Mouse (Mus musculus): ENCODE measurements around the gene Aif1. TPM values are rescaled to one million over a fixed set of nuclear protein-coding genes. Genes with fewer than 3 reads are reported as not detected.
"Not testable (repeated sequence)": the region's sequence is repeated elsewhere in the genome, so short reads cannot be mapped to it uniquely, and the experiment has no call there.

Aif1 gene
- total RNA-seq, 2 experiments from 2014 or later = 8.0 to 12.5 TPM

- intact Hi-C loops (cut with DNase I) = no loop called here
- no peak for DNase-seq (ENCODE audit: extremely low spot score in 1 of 2, low spot score in 2 of 2)
These were observed 46.9 kb downstream of the Aif1 start for GRCm38 (mm10) chr17:35128996-35129395.

GRCm38 (mm10) chr17:35127017-35127416 lies 48.9 kb downstream of the Aif1 start:
- DNase-seq (ENCODE audit: extremely low spot score in 1 of 2, low spot score in 2 of 2) = no peak
- intact Hi-C loops (cut with DNase I) = no loop called here

GRCm38 (mm10) chr17:35126206-35126611 lies 49.7 kb downstream of the Aif1 start, which contains the start of gene D17H6S53E:
Gene D17H6S53E (plus strand): TSS chr17:35126373.
- intact Hi-C loops (cut with DNase I) = no loop called here
- DNase-seq (ENCODE audit: extremely low spot score in 1 of 2, low spot score in 2 of 2) = peak; percentile 46 to 88

GRCm38 (mm10) chr17:35125578-35125977 lies 50.3 kb downstream of the Aif1 start:
- intact Hi-C loops (cut with DNase I) = no loop called here
- no peak for DNase-seq (ENCODE audit: extremely low spot score in 1 of 2, low spot score in 2 of 2)

GRCm38 (mm10) chr17:35125081-35125480 lies 50.8 kb downstream of the Aif1 start:
- intact Hi-C loops (cut with DNase I) = no loop called here
- no peak for DNase-seq (ENCODE audit: extremely low spot score in 1 of 2, low spot score in 2 of 2)

- DNase-seq (ENCODE audit: extremely low spot score in 1 of 2, low spot score in 2 of 2); intact Hi-C loops (cut with DNase I): not testable (repeated sequence)
These were observed 51.5 kb downstream of the Aif1 start for GRCm38 (mm10) chr17:35124261-35124896.

- DNase-seq (ENCODE audit: extremely low spot score in 1 of 2, low spot score in 2 of 2); intact Hi-C loops (cut with DNase I): not testable (repeated sequence)
These were observed 52.6 kb downstream of the Aif1 start for GRCm38 (mm10) chr17:35123287-35123686.

GRCm38 (mm10) chr17:35121871-35122303 lies 54.0 kb downstream of the Aif1 start, which contains the start of gene Csnk2b:
Gene Csnk2b (minus strand): TSS chr17:35122053.
- DNase-seq (ENCODE audit: extremely low spot score in 1 of 2, low spot score in 2 of 2) = peak; percentile 65 to 82
- intact Hi-C loops (cut with DNase I) = no loop called here

- DNase-seq (ENCODE audit: extremely low spot score in 1 of 2, low spot score in 2 of 2) = peak; percentile 98 to 99
- intact Hi-C loops (cut with DNase I) = no loop called here
These were observed 54.6 kb downstream of the Aif1 start, which contains the start of gene Gpank1 for GRCm38 (mm10) chr17:35121143-35121799. Gene Gpank1 (plus strand): TSS chr17:35121455.

Small RNA genes within 50 kb of the gene (microRNA-seq; reads per million reads assigned to microRNA genes)
- gene Mir6973a (not detected), gene Mir6974 (not detected)

Other genes with a start within 250 kb of the Aif1 start
- gene Neu1, start 244.8 kb downstream of the Aif1 start, total RNA-seq (2021) = 10 to 100 TPM; 23.8 to 27.3 TPM
- 1 to 10 TPM; 1.2 to 2.0 TPM for gene Hspa1b, start 216.8 kb downstream of the Aif1 start, total RNA-seq (2021)
- gene Gm20481, start 206.2 kb downstream of the Aif1 start, total RNA-seq (2021) = not detected
- 1 to 10 TPM; 3.0 to 5.4 TPM for gene Hspa1a, start 203.9 kb downstream of the Aif1 start, total RNA-seq (2021)
- under 1 TPM in 1 of 2 experiments, not detected in 1; 0.20 TPM for gene Hspa1l, start 203.4 kb downstream of the Aif1 start, total RNA-seq (2021)
- gene Lsm2, start 194.2 kb downstream of the Aif1 start, total RNA-seq (2021) = 10 to 100 TPM; 25.4 to 27.2 TPM
- 10 to 100 TPM; 55.1 to 56.7 TPM for gene Vars, start 175.1 kb downstream of the Aif1 start, total RNA-seq (2021)
- gene Vwa7, start 159.5 kb downstream of the Aif1 start, total RNA-seq (2021) = under 1 TPM; 0.18 to 0.19 TPM
- 1 to 10 TPM in 1 of 2 experiments, under 1 TPM in 1; 0.83 to 1.0 TPM for gene Sapcd1, start 148.1 kb downstream of the Aif1 start, total RNA-seq (2021)
- gene Msh5, start 129.3 kb downstream of the Aif1 start, total RNA-seq (2021) = under 1 TPM; 0.81 to 0.97 TPM
- gene Clic1, start 126.1 kb downstream of the Aif1 start, total RNA-seq (2021) = 10 to 100 TPM; 14.3 to 15.8 TPM
- 10 to 100 TPM; 26.3 to 31.1 TPM for gene Ddah2, start 117.0 kb downstream of the Aif1 start, total RNA-seq (2021)
- gene Ly6g6c, start 110.7 kb downstream of the Aif1 start, total RNA-seq (2021) = not detected
- gene Mpig6b, start 109.9 kb downstream of the Aif1 start, total RNA-seq (2021) = not detected
- gene Ly6g6e, start 99.2 kb downstream of the Aif1 start, total RNA-seq (2021) = 1 to 10 TPM; 1.6 to 2.3 TPM
- 1 to 10 TPM in 1 of 2 experiments, not detected in 1; 1.1 TPM for gene Ly6g6d, start 98.0 kb downstream of the Aif1 start, total RNA-seq (2021)
- not detected for gene Ly6g6f, start 90.5 kb downstream of the Aif1 start, total RNA-seq (2021)
- 10 to 100 TPM; 84.4 to 91.5 TPM for gene Abhd16a, start 86.8 kb downstream of the Aif1 start, total RNA-seq (2021)
- gene Ly6g5c, start 67.8 kb downstream of the Aif1 start, total RNA-seq (2021) = not detected
- under 1 TPM; 0.58 to 0.81 TPM for gene Ly6g5b, start 60.6 kb downstream of the Aif1 start, total RNA-seq (2021)
- 10 to 100 TPM; 13.2 to 17.7 TPM for gene Gpank1, start 54.6 kb downstream of the Aif1 start, total RNA-seq (2021)
- gene Csnk2b, start 54.0 kb downstream of the Aif1 start, total RNA-seq (2021) = 100 to 1,000 TPM; 196 to 210 TPM
- 10 to 100 TPM; 23.8 to 24.6 TPM for gene D17H6S53E, start 49.7 kb downstream of the Aif1 start, total RNA-seq (2021)
- under 1 TPM in 1 of 2 experiments, not detected in 1; 0.34 TPM for gene Apom, start 44.0 kb downstream of the Aif1 start, total RNA-seq (2021)
- gene Bag6, start 40.9 kb downstream of the Aif1 start, total RNA-seq (2021) = 100 to 1,000 TPM; 297 to 299 TPM
- 100 to 1,000 TPM; 261 to 270 TPM for gene Prrc2a, start 11.2 kb downstream of the Aif1 start, total RNA-seq (2021)
- gene Lst1, start 12.4 kb upstream of the Aif1 start, total RNA-seq (2021) = 10 to 100 TPM; 13.7 to 14.9 TPM
- 1 to 10 TPM in 1 of 2 experiments, under 1 TPM in 1; 0.77 to 1.4 TPM for gene Ltb, start 18.4 kb upstream of the Aif1 start, total RNA-seq (2021)
- under 1 TPM in 1 of 2 experiments, not detected in 1; 0.19 TPM for gene Tnf, start 25.9 kb upstream of the Aif1 start, total RNA-seq (2021)
- gene Lta, start 29.3 kb upstream of the Aif1 start, total RNA-seq (2021) = 1 to 10 TPM in 1 of 2 experiments, under 1 TPM in 1; 0.51 to 1.1 TPM
- gene Gm16181, start 44.8 kb upstream of the Aif1 start, total RNA-seq (2021) = not detected
- 100 to 1,000 TPM; 329 to 351 TPM for gene Atp6v1g2, start 57.6 kb upstream of the Aif1 start, total RNA-seq (2021)
- 10 to 100 TPM; 12.7 to 14.6 TPM for gene Nfkbil1, start 59.7 kb upstream of the Aif1 start, total RNA-seq (2021)
- gene Ddx39b, start 65.7 kb upstream of the Aif1 start, total RNA-seq (2021) = 100 to 1,000 TPM; 255 to 261 TPM
- 10 to 100 TPM; 18.2 to 21.5 TPM for gene H2-D1, start 86.7 kb upstream of the Aif1 start, total RNA-seq (2021)
- gene H2-Q1, start 144.3 kb upstream of the Aif1 start, total RNA-seq (2021) = under 1 TPM; 0.67 to 0.81 TPM
- 1 to 10 TPM; 1.7 to 1.8 TPM for gene H2-Q2, start 166.2 kb upstream of the Aif1 start, total RNA-seq (2021)
- 1 to 10 TPM in 1 of 2 experiments, under 1 TPM in 1; 0.56 to 1.4 TPM for gene H2-Q4, start 203.5 kb upstream of the Aif1 start, total RNA-seq (2021)
- gene H2-Q6, start 248.8 kb upstream of the Aif1 start, total RNA-seq (2021) = not detected

All from left cerebral cortex, postnatal 10 days (tissue).